Mouse (Mus musculus) forelimb bud, embryonic 11.5 days (tissue): ENCODE data around the gene Cyp2c23.
A peak's percentile ranks its signal among the peaks of the same experiment; 100 is the strongest.

Source experiments
- DNase-seq: peaks from one replicate; pipeline ENCODE4 v3.0.0-alpha.2; 2012; ENCODE audit warnings: low read depth, low spot score

The Cyp2c23 gene

DNA sequence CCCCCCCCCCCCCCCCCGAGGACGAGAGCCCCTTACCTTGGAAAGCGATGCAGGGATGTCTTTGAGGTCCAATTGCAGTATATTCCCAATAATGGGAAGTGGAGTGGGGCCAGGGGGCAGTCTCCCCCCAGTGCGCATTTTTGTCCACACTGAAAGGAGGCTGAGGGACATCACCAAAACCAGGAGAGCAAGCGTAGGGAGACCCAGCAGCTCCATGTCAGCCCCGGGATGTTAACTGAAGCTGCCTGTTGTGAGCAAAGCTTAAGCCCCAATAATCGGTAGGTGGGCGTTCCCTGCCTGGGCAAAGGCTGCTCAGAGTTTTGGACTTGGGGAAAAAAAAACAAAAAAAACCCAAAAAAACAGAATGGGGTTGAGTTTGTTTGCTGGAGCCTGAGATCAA lies at the start of gene Cyp2c23:
Gene Cyp2c23 (minus strand): TSS at position 237 of the 400 bp plus-strand sequence.
- no peak for DNase-seq

GRCm38 (mm10) chr19:44077024-44077423 lies 48.0 kb upstream of the Cyp2c23 start:
- DNase-seq, result no peak

- DNase-seq, result peak; percentile 67
Observed at GRCm38 (mm10) chr19:44076457-44076856, 47.4 kb upstream of the Cyp2c23 start.

- DNase-seq, result no peak
Observed at GRCm38 (mm10) chr19:44074986-44075385, 46.0 kb upstream of the Cyp2c23 start.

DNA sequence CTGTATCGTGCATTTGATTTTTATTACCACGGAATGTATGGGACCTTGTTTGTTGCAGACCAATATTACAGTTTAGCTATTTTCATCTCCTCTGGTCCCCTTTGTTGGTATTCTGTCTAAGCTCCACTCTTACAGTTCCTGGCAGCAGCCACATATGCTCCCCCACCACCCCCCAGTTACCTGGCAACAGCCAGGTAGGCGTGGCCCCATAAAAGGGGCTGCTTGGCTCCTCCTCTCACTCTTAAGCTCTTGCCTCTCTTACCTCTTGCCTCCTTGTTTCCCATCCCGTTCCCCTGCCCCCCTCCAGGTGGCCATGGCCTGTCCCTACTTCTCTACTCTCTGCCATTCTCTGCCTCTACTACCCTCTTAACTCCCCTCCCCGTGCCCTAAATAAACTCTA lies 42.2 kb upstream of the Cyp2c23 start:
- no peak for DNase-seq

DNA sequence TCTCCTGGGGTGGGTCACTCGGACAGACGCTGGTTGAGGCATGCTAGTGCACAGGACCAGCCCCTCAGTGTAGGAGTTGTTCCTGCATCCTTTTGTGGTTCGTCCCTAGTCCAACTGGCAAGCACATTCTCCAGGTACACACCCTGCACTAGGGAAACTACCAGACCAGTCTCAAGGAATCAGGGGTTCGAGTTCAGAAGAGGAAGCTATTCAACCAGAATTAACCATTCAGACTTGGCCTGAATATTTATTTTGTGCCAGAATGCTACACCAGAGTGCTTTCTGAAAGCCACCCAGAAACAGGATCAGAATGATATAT lies 40.9 kb upstream of the Cyp2c23 start:
- DNase-seq, result no peak

DNA sequence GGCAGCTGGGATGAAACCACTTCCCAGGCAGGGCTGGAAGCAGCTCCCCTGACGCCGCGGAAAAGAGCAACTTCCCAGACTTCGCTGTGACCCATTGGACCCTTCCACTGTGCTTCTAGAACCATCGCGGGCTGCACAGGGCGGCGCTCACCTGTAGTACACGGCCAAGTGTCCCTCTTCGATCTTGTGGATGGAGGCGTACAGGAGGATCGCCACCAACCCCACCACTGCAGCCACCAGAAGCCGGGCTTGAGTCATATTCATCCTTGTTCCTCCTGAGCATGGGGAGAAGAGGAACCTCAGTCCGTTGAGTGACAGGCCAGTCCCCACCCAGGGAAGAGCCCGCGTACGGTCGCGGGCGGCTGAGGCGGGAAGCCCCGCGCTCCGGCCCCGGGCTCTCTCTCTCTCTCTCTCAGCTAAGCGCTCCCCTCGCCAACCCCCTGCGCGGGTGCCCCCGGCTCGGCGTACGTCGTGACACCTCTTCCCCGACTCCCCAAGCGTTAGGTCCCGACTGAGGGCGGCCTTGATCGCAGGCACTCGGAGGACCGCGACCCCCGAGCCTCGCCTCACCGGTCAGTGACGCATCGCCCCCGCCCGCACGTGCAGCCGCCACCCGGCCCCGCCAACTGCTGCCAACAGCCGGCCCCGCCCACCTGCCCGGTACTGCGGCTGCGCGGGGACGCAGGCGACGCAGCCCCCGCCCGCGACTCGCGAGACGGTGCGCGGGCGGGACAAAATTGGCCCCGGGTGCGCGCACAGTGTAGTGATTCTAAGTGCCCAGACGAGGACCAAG lies 40.3 kb upstream of the Cyp2c23 start, which contains the start of gene Erlin1:
Gene Erlin1 (minus strand): TSS at position 665 of the 793 bp plus-strand sequence.
- DNase-seq, result peak; percentile 72

DNA sequence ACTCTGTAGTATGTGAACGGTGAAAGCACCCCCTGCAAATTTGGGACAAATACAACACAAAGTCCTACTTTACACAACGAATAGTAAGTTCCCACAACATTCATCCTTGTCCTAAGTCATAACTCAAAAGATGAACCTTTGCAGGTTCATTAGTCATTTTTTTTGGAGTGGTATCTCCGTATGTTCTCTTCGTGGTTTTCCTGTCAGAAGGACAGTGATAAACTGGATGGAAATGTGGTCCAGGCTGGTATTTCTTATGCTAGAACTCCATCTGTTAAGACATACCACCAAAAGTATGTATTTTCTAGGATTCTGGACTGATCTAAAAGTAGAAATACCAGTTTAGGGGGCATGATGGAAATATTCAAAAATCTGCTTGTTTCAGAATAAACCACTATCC lies 39.2 kb upstream of the Cyp2c23 start:
- DNase-seq, result no peak

DNA sequence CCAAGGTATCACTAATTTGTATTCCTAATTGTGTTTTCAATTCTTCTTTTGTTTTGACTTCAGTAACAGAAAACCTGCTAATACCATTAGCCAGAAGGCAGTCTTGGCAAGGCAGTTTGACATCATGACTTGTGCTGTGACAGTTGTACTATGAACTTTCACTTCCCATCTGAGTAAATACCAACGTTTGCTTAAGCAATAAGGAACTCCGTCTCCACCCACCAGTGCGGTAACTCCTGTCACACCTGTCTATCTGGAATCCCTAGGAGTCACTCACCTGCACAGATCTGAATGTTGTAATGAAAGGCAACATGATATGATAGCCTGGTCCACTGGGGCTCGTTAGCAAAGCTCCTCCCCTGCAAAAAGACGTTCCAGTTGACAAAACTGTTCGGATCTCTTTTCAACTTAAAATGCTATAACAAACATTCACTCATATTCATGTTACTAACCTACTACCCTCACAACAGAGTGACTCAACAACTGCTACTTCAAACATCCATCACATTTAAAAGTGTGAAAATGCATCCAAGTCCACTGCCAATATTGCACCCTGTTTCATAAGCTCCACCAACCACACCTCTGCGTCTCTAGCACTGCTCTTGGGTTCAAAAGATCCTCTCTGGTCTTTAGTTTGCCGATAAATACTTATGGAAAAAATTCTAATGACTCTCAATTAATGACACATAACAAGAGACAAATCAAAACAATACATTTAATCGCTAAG lies 38.5 kb upstream of the Cyp2c23 start:
- DNase-seq, result no peak

- DNase-seq, result no peak
Observed at GRCm38 (mm10) chr19:44064734-44065133, 35.7 kb upstream of the Cyp2c23 start.

DNA sequence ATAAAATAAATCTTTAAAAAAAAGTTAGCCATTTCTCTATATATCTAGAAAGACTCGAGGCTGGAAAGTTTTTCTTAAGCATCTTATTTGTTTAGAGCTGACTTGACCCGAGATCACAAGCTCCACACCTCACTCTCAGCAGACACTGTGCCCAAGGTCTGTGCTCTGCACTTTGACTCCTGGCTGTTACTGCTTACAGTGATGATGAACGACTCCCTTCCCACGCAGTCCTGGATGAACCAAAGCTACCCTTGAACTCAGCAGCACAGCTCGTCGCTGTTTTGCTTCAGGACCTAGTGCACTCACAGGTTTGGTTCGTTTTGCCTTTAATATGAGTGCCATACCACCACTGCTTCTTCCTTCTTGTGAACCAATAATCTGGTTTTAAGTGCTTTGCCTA lies 34.8 kb upstream of the Cyp2c23 start:
- no peak for DNase-seq

GRCm38 (mm10) chr19:44060226-44060625 lies 31.2 kb upstream of the Cyp2c23 start:
- DNase-seq, result no peak

- DNase-seq, result no peak
Observed at GRCm38 (mm10) chr19:44055173-44055826, 26.3 kb upstream of the Cyp2c23 start.

DNA sequence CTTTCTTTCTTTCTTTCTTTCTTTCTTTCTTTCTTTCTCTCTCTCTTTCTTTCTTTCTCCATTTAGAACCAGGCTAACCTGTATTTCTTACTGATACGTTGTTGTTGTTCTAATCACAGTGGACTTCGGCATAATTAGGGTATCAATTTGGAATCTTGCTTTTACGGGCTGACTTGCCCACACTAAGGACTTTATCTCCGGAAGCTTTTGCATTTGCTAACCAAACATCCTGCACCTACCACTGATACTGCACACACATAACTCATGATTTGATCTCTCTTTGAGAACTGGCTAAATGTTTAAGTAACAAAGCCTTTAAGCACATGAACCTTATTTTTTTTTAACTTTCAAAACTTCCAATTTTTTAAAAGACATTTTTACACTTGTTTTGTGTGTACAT lies 21.4 kb upstream of the Cyp2c23 start:
- DNase-seq, result no peak

- no peak for DNase-seq
Observed at GRCm38 (mm10) chr19:44049282-44049681, 20.3 kb upstream of the Cyp2c23 start.

DNA sequence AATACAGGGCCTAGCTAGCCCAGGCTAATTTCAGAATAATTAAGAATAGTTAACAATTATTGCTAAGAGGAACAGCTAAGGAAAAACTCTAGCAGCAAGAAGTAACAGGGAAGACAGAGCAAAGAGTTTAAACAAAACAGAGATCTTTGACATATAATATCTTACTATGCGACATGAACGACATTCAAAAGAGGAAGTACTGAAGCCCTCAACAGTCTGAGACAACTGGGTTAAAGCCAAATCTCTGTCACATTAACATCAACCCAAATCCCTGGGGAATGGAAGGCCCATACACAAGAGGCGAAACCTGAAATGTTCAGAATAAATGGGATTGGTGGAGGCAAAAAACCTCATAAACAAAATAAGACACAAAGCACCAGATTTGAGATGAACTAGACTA lies 16.8 kb upstream of the Cyp2c23 start:
- no peak for DNase-seq

- DNase-seq, result no peak
Observed at GRCm38 (mm10) chr19:44042121-44042520, 13.1 kb upstream of the Cyp2c23 start.

GRCm38 (mm10) chr19:44033396-44033795 lies 4.4 kb upstream of the Cyp2c23 start:
- no peak for DNase-seq

- no peak for DNase-seq
Observed at GRCm38 (mm10) chr19:44032046-44032744, 3.2 kb upstream of the Cyp2c23 start.

GRCm38 (mm10) chr19:44030024-44030423 lies 1.0 kb upstream of the Cyp2c23 start:
- no peak for DNase-seq

DNA sequence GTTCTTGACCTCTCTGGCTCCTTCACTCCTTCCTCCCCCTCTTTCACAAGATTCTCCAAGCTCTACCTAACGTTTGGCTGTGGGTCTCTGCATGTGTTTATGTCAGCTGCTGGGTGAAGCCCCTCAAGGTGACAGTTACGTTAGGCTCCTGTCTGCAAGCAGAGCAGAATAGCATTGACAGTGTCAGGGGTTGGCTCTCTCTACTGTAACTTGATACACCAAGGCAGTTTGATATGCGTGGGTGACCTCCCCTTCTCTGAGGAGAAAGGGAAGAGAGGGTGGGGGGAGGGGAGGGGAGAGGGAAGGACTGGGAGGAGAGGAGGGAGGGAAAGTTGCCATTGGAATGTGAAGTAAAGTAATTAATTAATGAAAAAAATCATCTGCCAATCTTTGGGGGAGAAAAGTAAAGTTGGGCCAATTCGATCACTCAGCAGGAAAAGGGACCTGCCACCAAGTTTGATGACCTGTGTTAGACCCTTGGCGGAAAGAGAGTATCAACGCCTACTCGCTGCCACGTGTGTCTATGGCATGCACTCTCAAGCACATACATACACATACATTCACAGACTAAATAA lies 2.0 kb downstream of the Cyp2c23 start:
- DNase-seq, result no peak
